Mouse (Mus musculus): ENCODE results near the gene Csrnp3. TPM values are rescaled to one million over a fixed set of nuclear protein-coding genes. Genes with fewer than 3 reads are reported as not detected.
A peak's percentile ranks its signal among the peaks of the same experiment; 100 is the strongest.
"Not testable (repeated sequence)": the region's sequence is repeated elsewhere in the genome, so short reads cannot be mapped to it uniquely, and the experiment has no call there.

Csrnp3 gene
- polyA plus RNA-seq (2015; fragmentation: Nextera tagmentation; extraction: Ambion mirVana), result 33.4 and 42.1 TPM in 2 replicates

- H3K27me3 ChIP-seq, result no peaks in the 10 kb centered on the region
- peak within 1 kb of the TSS; percentile 83 for H3K27ac ChIP-seq (replicated peaks)
- H3K4me3 ChIP-seq, result peak within 1 kb of the TSS; percentile 49
- under 1% methylated on average over 6 of the region's 6 CpGs for WGBS
- H3K9ac ChIP-seq, result peak within 1 kb of the TSS; percentile 80
- H3K4me2 ChIP-seq, result peak within 1 kb of the TSS; percentile 65
- no peaks in the 10 kb centered on the region for H3K9me3 ChIP-seq
- no peaks in the 10 kb centered on the region for H3K36me3 ChIP-seq
- peaks cover 31% of the 10 kb centered on the region for H3K4me1 ChIP-seq (replicated peaks)
- peak; percentile 90 for ATAC-seq (ENCODE audit: low read depth)
Measured at GRCm38 (mm10) chr2:65845551-65845950, at the start of gene Csrnp3. Gene Csrnp3 (plus strand): TSS chr2:65845767.

GRCm38 (mm10) chr2:65801054-65801709 is 44.4 kb upstream of the Csrnp3 start:
- Histone ChIP-seq H3K27ac (replicated peaks) (no peak overlapping the region), H3K27me3 (no peaks in the 10 kb centered on the region), H3K4me3 (no peak overlapping the region), H3K4me1 (replicated peaks) (no peaks in the 10 kb centered on the region), H3K36me3 (no peaks in the 10 kb centered on the region), H3K9ac (no peak overlapping the region), H3K4me2 (no peak overlapping the region), H3K9me3 (0 out of 2 replicates have a peak, but pooled peaks cover 4% of the 10 kb centered on the region)
- 67% methylated on average over 1 of the region's 1 CpGs for WGBS
- no peak for ATAC-seq (ENCODE audit: low read depth)

- H3K4me3 ChIP-seq, result no peak overlapping the region
- ATAC-seq (ENCODE audit: low read depth), result no peak
- H3K9me3 ChIP-seq, result no peaks in the 10 kb centered on the region
- WGBS, result 88% methylated on average over 6 of the region's 6 CpGs
- H3K27ac ChIP-seq (replicated peaks), result no peak overlapping the region
- H3K36me3 ChIP-seq, result no peaks in the 10 kb centered on the region
- H3K4me1 ChIP-seq (replicated peaks), result no peaks in the 10 kb centered on the region
- no peak overlapping the region for H3K4me2 ChIP-seq
- H3K9ac ChIP-seq, result no peak overlapping the region
- no peaks in the 10 kb centered on the region for H3K27me3 ChIP-seq
Measured at GRCm38 (mm10) chr2:65806556-65806955, 39.0 kb upstream of the Csrnp3 start.

- 86% methylated on average over 6 of the region's 6 CpGs for WGBS
- ATAC-seq (ENCODE audit: low read depth); H3K9ac ChIP-seq; H3K27me3 ChIP-seq; H3K4me3 ChIP-seq; H3K4me2 ChIP-seq; H3K36me3 ChIP-seq; H3K9me3 ChIP-seq; H3K27ac ChIP-seq (replicated peaks); H3K4me1 ChIP-seq (replicated peaks): not testable (repeated sequence)
Measured at GRCm38 (mm10) chr2:65811203-65811602, 34.4 kb upstream of the Csrnp3 start.

GRCm38 (mm10) chr2:65818080-65818796 is 27.3 kb upstream of the Csrnp3 start:
- no peaks in the 10 kb centered on the region for H3K27me3 ChIP-seq
- peak overlapping the region; percentile 15; the same call in 1 of the 2 replicates for H3K4me3 ChIP-seq
- 0 out of 2 replicates have a peak, but pooled peaks cover 7% of the 10 kb centered on the region for H3K4me1 ChIP-seq (replicated peaks)
- H3K9me3 ChIP-seq, result no peaks in the 10 kb centered on the region
- peak; percentile 86 for ATAC-seq (ENCODE audit: low read depth)
- 45% methylated on average over 20 of the region's 20 CpGs for WGBS
- H3K4me2 ChIP-seq, result peak overlapping the region; percentile 38
- H3K36me3 ChIP-seq, result no peaks in the 10 kb centered on the region
- peak overlapping the region; percentile 42 for H3K27ac ChIP-seq (replicated peaks)
- H3K9ac ChIP-seq, result no peak overlapping the region

GRCm38 (mm10) chr2:65820114-65820769 is 25.3 kb upstream of the Csrnp3 start:
- ATAC-seq (ENCODE audit: low read depth), result no peak
- Histone ChIP-seq H3K9me3 (no peaks in the 10 kb centered on the region), H3K27me3 (no peaks in the 10 kb centered on the region), H3K4me1 (replicated peaks) (0 out of 2 replicates have a peak, but pooled peaks cover 7% of the 10 kb centered on the region), H3K4me2 (no peak overlapping the region), H3K36me3 (no peaks in the 10 kb centered on the region), H3K27ac (replicated peaks) (no peak overlapping the region), H3K9ac (no peak overlapping the region), H3K4me3 (no peak overlapping the region)
- whole genome bisulfite sequencing, result 92% methylated on average over 4 of the region's 4 CpGs

- H3K4me2 ChIP-seq, result no peak overlapping the region
- H3K27ac ChIP-seq (replicated peaks), result no peak overlapping the region
- WGBS, result 89% methylated on average over 2 of the region's 2 CpGs
- no peaks in the 10 kb centered on the region for H3K36me3 ChIP-seq
- no peaks in the 10 kb centered on the region for H3K9me3 ChIP-seq
- H3K9ac ChIP-seq, result no peak overlapping the region
- no peaks in the 10 kb centered on the region for H3K27me3 ChIP-seq
- no peak overlapping the region for H3K4me3 ChIP-seq
- H3K4me1 ChIP-seq (replicated peaks), result no peaks in the 10 kb centered on the region
- no peak for ATAC-seq (ENCODE audit: low read depth)
Measured at GRCm38 (mm10) chr2:65826314-65826713, 19.3 kb upstream of the Csrnp3 start.

- 87% methylated on average over 6 of the region's 6 CpGs for WGBS
Measured at GRCm38 (mm10) chr2:65826801-65827200, 18.8 kb upstream of the Csrnp3 start.

GRCm38 (mm10) chr2:65828699-65829098 is 16.9 kb upstream of the Csrnp3 start:
- ATAC-seq (ENCODE audit: low read depth), result no peak
- WGBS, result 94% methylated on average over 1 of the region's 1 CpGs

More at GRCm38 (mm10) chr2:65826801-65827200, 18.8 kb upstream of the Csrnp3 start:
- Histone ChIP-seq H3K9ac (no peak overlapping the region), H3K36me3 (no peaks in the 10 kb centered on the region), H3K27ac (replicated peaks) (no peak overlapping the region), H3K27me3 (no peaks in the 10 kb centered on the region), H3K9me3 (no peaks in the 10 kb centered on the region), H3K4me3 (no peak overlapping the region), H3K4me2 (no peak overlapping the region), H3K4me1 (replicated peaks) (no peaks in the 10 kb centered on the region)
- ATAC-seq (ENCODE audit: low read depth), result no peak

GRCm38 (mm10) chr2:65832738-65833395 is 12.7 kb upstream of the Csrnp3 start:
- ATAC-seq (ENCODE audit: low read depth), result peak; percentile 81
- Histone ChIP-seq H3K4me3 (no peak overlapping the region), H3K4me2 (peak overlapping the region; percentile 2; the same call in 1 of the 2 replicates), H3K9me3 (no peaks in the 10 kb centered on the region), H3K36me3 (no peaks in the 10 kb centered on the region), H3K9ac (no peak overlapping the region), H3K4me1 (replicated peaks) (peaks cover 6% of the 10 kb centered on the region; the same call in 1 of the 2 replicates), H3K27ac (replicated peaks) (peak overlapping the region; percentile 77), H3K27me3 (no peaks in the 10 kb centered on the region)
- WGBS, result 40% methylated on average over 11 of the region's 11 CpGs

More at GRCm38 (mm10) chr2:65828699-65829098, 16.9 kb upstream of the Csrnp3 start:
- no peak overlapping the region for H3K4me3 ChIP-seq
- H3K4me2 ChIP-seq, result no peak overlapping the region
- no peaks in the 10 kb centered on the region for H3K27me3 ChIP-seq
- no peaks in the 10 kb centered on the region for H3K36me3 ChIP-seq
- H3K4me1 ChIP-seq (replicated peaks), result peaks cover 6% of the 10 kb centered on the region; the same call in 1 of the 2 replicates
- no peak overlapping the region for H3K27ac ChIP-seq (replicated peaks)
- H3K9me3 ChIP-seq, result no peaks in the 10 kb centered on the region
- no peak overlapping the region for H3K9ac ChIP-seq

GRCm38 (mm10) chr2:65833421-65833820 is 12.1 kb upstream of the Csrnp3 start:
- peak overlapping the region; percentile 77 for H3K27ac ChIP-seq (replicated peaks)
- H3K4me3 ChIP-seq, result no peak overlapping the region
- ATAC-seq (ENCODE audit: low read depth), result no peak
- peak overlapping the region; percentile 2; the same call in 1 of the 2 replicates for H3K4me2 ChIP-seq
- H3K36me3 ChIP-seq, result no peaks in the 10 kb centered on the region
- peaks cover 6% of the 10 kb centered on the region; the same call in 1 of the 2 replicates for H3K4me1 ChIP-seq (replicated peaks)
- H3K9ac ChIP-seq, result no peak overlapping the region
- no peaks in the 10 kb centered on the region for H3K27me3 ChIP-seq
- no peaks in the 10 kb centered on the region for H3K9me3 ChIP-seq
- WGBS, result 63% methylated on average over 7 of the region's 7 CpGs

Data from neural tube, embryonic 13.5 days (tissue).